Mouse (Mus musculus): ENCODE measurements around the gene Lias. TPM values are rescaled to one million over a fixed set of nuclear protein-coding genes. Genes with fewer than 3 reads are reported as not detected.

The Lias gene
- polyA plus RNA-seq, 1 experiment from 2014 or later, result 66.6 TPM

DNA sequence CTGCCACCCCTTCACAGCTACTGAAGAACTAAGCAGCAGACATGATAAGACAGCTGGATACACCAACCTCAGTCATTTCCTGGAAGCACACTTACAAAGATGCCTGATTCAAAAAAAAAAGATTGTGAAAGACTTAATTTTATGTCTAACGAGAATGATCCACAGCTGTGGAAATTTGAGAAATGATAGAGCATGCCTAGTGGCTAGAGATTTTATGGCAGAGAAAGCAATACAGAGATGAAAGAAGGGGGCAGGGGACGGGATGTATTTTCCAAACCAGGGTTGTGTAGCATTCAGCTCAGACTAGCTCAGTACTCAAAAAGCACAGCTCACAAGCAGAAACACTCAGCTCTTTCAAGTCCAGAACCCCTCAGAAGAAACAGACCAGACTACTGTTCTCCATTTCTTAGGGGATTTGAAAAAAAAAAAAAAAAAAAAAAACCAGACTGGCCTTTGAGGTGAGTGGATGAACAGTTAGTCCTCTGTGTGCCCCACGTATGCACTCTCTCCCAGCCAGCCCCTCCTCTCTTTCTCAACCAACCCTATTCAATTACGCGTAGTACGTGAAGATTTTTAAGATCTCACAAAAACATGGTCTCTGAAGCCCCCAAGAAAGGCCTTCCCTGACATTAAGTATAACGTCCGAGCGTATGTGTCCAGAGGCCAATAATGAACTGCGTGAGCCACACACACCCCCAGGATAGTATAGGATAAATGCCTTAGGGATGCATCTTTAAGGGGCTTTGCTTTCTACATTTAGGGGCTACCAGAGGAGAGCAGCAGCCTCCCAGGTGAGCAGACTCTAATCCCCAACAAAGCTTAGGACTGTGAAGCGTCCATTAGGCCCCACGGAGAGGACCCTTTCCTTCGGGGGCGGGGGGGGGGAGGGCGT lies 43.4 kb downstream of the Lias start:
- H3K4me3 ChIP-seq (replicated peaks), result peak overlapping the region; percentile 81
- H3K9ac ChIP-seq, result peak overlapping the region; percentile 80
- no peaks in the 10 kb centered on the region for H3K36me3 ChIP-seq (replicated peaks)
- ATAC-seq (ENCODE audit: low FRiP score), result no peak; the same call in 1 of the 2 replicates
- H3K4me2 ChIP-seq, result peak overlapping the region; percentile 75
- H3K4me1 ChIP-seq, result peaks cover 16% of the 10 kb centered on the region
- H3K27me3 ChIP-seq, result no peaks in the 10 kb centered on the region
- H3K9me3 ChIP-seq, result no peaks in the 10 kb centered on the region
- WGBS, result 4% methylated on average over 15 of the region's 15 CpGs
- peak overlapping the region; percentile 76 for H3K27ac ChIP-seq

DNA sequence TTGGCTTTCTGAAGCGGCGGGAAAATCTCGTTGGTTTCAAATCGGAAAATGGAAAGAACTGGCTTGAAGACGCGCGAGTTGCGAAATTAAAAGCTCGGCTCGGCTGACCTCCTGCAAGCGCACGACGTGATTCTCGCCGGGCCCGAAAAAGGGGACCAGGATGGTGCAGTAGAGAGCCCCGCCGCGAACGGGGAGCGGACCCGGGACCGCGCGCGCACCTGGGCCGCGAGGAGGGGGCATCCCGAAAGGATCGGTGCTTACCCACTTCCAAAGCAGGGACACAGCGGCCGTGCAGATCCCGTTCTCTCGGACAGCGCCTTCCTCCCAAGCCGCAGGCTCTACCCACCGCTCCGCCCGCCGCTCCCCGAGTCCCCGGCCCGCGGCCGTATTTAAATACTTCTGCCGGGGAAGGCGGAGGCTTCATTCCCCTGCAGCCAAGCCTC lies 44.1 kb downstream of the Lias start:
- Histone ChIP-seq H3K27me3 (no peaks in the 10 kb centered on the region), H3K9me3 (no peaks in the 10 kb centered on the region), H3K4me2 (peak overlapping the region; percentile 75), H3K4me3 (replicated peaks) (peak overlapping the region; percentile 81), H3K9ac (peak overlapping the region; percentile 80), H3K36me3 (replicated peaks) (no peaks in the 10 kb centered on the region), H3K27ac (peak overlapping the region; percentile 76), H3K4me1 (peaks cover 16% of the 10 kb centered on the region)
- WGBS, result under 1% methylated on average over 46 of the region's 47 CpGs
- no peak for ATAC-seq (ENCODE audit: low FRiP score)

DNA sequence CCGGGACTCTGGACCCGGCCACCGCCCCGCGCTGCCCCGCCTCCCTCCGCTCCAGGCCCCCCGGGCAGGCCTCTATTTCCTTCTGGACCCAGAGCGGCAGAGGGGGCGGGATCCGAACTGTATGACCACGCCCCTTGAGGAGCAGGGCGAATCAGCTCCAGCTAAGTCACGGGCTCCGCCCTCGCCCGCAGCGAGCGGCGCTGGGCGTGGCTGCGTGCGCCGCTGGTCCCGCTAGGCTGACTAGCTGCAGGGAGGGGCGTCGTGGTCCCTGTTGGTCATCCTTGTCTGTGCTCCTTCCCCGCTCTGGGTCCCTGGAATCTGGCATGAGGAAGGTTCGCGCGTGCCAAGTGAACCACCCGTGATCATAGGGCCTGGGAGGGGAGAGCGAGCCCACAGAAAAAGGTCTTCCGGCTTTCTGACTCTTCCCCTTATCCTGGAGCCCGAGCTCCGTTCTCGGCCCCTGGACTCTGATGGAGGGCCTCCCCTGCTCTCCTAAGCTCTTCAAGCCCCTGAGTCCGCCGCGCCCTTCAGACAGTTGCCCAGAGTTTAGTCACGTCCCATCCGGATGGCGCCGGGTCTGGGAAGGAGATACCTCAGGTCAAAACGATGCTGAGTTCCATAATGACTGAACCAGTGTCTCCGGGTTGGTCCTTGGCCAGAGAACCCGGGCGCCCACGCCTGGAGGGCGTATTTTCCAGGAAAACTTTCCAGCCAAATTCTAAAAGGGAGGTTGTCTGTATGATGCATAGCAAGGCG lies 44.7 kb downstream of the Lias start, which contains the start of gene Ugdh:
Gene Ugdh (minus strand): TSS at position 144 of the 756 bp plus-strand sequence.
- WGBS, result 1% methylated on average over 50 of the region's 51 CpGs
- peak within 1 kb of the TSS; percentile 75 for H3K4me2 ChIP-seq

GRCm38 (mm10) chr5:65438041-65438440 lies 46.7 kb downstream of the Lias start:
- ATAC-seq (ENCODE audit: low FRiP score), result no peak
- H3K27ac ChIP-seq, result no peak overlapping the region

More for the DNA sequence above, 44.7 kb downstream of the Lias start, which contains the start of gene Ugdh:
- peak; percentile 99 for ATAC-seq (ENCODE audit: low FRiP score)
- Histone ChIP-seq H3K27me3 (no peaks in the 10 kb centered on the region), H3K9me3 (no peaks in the 10 kb centered on the region), H3K4me3 (replicated peaks) (peak within 1 kb of the TSS; percentile 81), H3K36me3 (replicated peaks) (no peaks in the 10 kb centered on the region), H3K27ac (peak within 1 kb of the TSS; percentile 76), H3K9ac (peak within 1 kb of the TSS; percentile 80), H3K4me1 (peaks cover 16% of the 10 kb centered on the region)

DNA sequence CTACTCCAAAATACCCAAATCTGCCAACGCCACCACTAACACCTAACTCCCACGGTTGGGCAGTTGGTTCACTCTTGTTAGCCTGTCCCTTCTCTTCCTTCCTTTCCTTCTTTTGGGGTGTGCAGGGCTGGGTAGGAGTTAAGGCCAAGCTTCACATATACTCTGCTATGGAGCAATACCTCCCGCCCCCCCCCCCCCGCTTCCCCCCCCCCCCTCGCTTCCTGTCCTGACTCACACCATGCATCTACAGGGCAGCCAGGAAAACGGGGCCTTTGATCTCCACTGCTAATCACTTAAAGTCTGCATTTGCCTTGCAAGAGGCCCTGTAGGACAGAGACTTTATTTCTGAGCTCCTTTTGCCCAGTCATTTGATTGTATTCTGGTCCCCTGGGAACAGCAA lies 53.7 kb downstream of the Lias start:
- H3K9ac ChIP-seq, result no peak overlapping the region

More at GRCm38 (mm10) chr5:65438041-65438440, 46.7 kb downstream of the Lias start:
- H3K4me2 ChIP-seq, result no peak overlapping the region
- no peak overlapping the region for H3K9ac ChIP-seq
- no peaks in the 10 kb centered on the region for H3K9me3 ChIP-seq
- no peaks in the 10 kb centered on the region for H3K27me3 ChIP-seq
- no peaks in the 10 kb centered on the region for H3K36me3 ChIP-seq (replicated peaks)
- peaks cover 16% of the 10 kb centered on the region for H3K4me1 ChIP-seq
- no peak overlapping the region for H3K4me3 ChIP-seq (replicated peaks)

DNA sequence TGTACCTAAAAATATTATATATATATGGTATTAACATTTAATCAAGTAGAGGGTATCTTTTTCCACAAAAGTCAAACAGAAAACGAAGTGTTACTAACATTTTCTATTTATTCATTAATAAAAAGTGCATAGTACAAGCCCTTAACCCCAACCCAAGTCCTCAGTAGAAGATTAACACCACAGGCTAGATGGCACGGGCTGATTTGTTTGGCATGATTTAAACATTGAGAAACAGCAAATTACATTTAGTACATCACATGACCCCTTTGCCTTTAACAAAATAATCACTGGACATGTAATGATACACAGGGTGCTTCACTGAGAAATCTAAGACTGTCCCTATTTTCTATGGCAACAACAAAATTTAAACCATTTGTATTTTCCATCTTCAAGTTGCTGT lies 55.5 kb downstream of the Lias start:
- no peak overlapping the region for H3K9ac ChIP-seq
- H3K27ac ChIP-seq, result no peak overlapping the region
- H3K27me3 ChIP-seq, result no peaks in the 10 kb centered on the region
- H3K4me2 ChIP-seq, result no peak overlapping the region
- no peaks in the 10 kb centered on the region for H3K9me3 ChIP-seq
- ATAC-seq (ENCODE audit: low FRiP score), result no peak
- 79% methylated on average over 2 of the region's 2 CpGs for WGBS
- H3K4me1 ChIP-seq, result no peaks in the 10 kb centered on the region
- no peak overlapping the region for H3K4me3 ChIP-seq (replicated peaks)
- peaks cover 14% of the 10 kb centered on the region; the same call in 1 of the 2 replicates for H3K36me3 ChIP-seq (replicated peaks)

More for the DNA sequence above, 53.7 kb downstream of the Lias start:
- Histone ChIP-seq H3K4me2 (no peak overlapping the region), H3K4me1 (no peaks in the 10 kb centered on the region), H3K9me3 (no peaks in the 10 kb centered on the region), H3K36me3 (replicated peaks) (peaks cover 9% of the 10 kb centered on the region; the same call in 1 of the 2 replicates), H3K27ac (no peak overlapping the region), H3K27me3 (no peaks in the 10 kb centered on the region), H3K4me3 (replicated peaks) (no peak overlapping the region)
- WGBS, result 65% methylated on average over 4 of the region's 6 CpGs
- ATAC-seq (ENCODE audit: low FRiP score), result no peak

- Histone ChIP-seq H3K9me3 (no peaks in the 10 kb centered on the region), H3K27me3 (no peaks in the 10 kb centered on the region), H3K36me3 (replicated peaks) (peaks cover 14% of the 10 kb centered on the region; the same call in 1 of the 2 replicates), H3K4me3 (replicated peaks) (no peak overlapping the region), H3K9ac (no peak overlapping the region), H3K4me2 (no peak overlapping the region), H3K27ac (no peak overlapping the region), H3K4me1 (no peaks in the 10 kb centered on the region)
- WGBS, result 82% methylated on average over 2 of the region's 2 CpGs
- no peak for ATAC-seq (ENCODE audit: low FRiP score)
These were observed 56.5 kb downstream of the Lias start for GRCm38 (mm10) chr5:65447826-65448225.

GRCm38 (mm10) chr5:65448941-65449340 lies 57.6 kb downstream of the Lias start:
- H3K36me3 ChIP-seq (replicated peaks), result peaks cover 19% of the 10 kb centered on the region; the same call in 1 of the 2 replicates
- H3K27me3 ChIP-seq, result no peaks in the 10 kb centered on the region
- no peaks in the 10 kb centered on the region for H3K9me3 ChIP-seq
- no peak overlapping the region for H3K4me3 ChIP-seq (replicated peaks)
- no peaks in the 10 kb centered on the region for H3K4me1 ChIP-seq
- H3K4me2 ChIP-seq, result no peak overlapping the region
- H3K9ac ChIP-seq, result no peak overlapping the region
- no peak overlapping the region for H3K27ac ChIP-seq
- ATAC-seq (ENCODE audit: low FRiP score), result no peak
- 83% methylated on average over 4 of the region's 4 CpGs for WGBS

- Histone ChIP-seq H3K9me3 (no peaks in the 10 kb centered on the region), H3K36me3 (replicated peaks) (0 out of 2 replicates have a peak, but pooled peaks cover 10% of the 10 kb centered on the region), H3K4me3 (replicated peaks) (no peak overlapping the region), H3K27ac (no peak overlapping the region), H3K4me2 (no peak overlapping the region), H3K27me3 (no peaks in the 10 kb centered on the region), H3K9ac (no peak overlapping the region), H3K4me1 (no peaks in the 10 kb centered on the region)
- no peak for ATAC-seq (ENCODE audit: low FRiP score)
- 85% methylated on average over 5 of the region's 5 CpGs for WGBS
These were observed 63.5 kb downstream of the Lias start for GRCm38 (mm10) chr5:65454771-65455170.

- Histone ChIP-seq H3K27me3 (no peaks in the 10 kb centered on the region), H3K9ac (no peak overlapping the region), H3K4me2 (no peak overlapping the region), H3K4me3 (replicated peaks) (no peak overlapping the region), H3K27ac (no peak overlapping the region), H3K9me3 (no peaks in the 10 kb centered on the region), H3K36me3 (replicated peaks) (0 out of 2 replicates have a peak, but pooled peaks cover 4% of the 10 kb centered on the region), H3K4me1 (no peaks in the 10 kb centered on the region)
- 64% methylated on average over 7 of the region's 7 CpGs for WGBS
- no peak for ATAC-seq (ENCODE audit: low FRiP score)
These were observed 66.0 kb downstream of the Lias start for GRCm38 (mm10) chr5:65457086-65457827.

DNA sequence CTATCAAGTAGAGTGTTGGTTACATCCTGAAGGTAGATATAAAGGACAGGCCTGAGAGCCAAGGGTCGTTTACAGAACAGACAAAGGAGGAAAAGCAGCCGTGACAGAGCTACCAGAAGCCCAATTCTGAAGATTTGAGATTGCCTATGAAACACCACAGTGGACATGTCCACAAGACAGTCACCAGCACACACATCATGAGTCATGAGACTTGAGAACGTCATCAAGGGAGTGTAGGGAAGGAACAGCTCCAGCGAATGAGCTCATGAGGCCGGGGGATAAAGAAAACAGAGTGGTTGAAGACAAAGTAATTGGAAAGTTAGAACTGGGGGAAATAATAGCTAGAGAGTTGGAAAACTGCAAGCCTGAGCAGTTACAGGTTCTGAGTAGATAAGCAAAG lies 66.5 kb downstream of the Lias start:
- no peak overlapping the region for H3K9ac ChIP-seq
- 0 out of 2 replicates have a peak, but pooled peaks cover 4% of the 10 kb centered on the region for H3K36me3 ChIP-seq (replicated peaks)
- H3K4me1 ChIP-seq, result no peaks in the 10 kb centered on the region
- H3K27me3 ChIP-seq, result no peaks in the 10 kb centered on the region
- no peak for ATAC-seq (ENCODE audit: low FRiP score)
- H3K4me3 ChIP-seq (replicated peaks), result no peak overlapping the region
- no peaks in the 10 kb centered on the region for H3K9me3 ChIP-seq
- no peak overlapping the region for H3K27ac ChIP-seq
- H3K4me2 ChIP-seq, result no peak overlapping the region
- 83% methylated on average over 5 of the region's 5 CpGs for WGBS

All from forebrain, embryonic 12.5 days (tissue).